Mouse (Mus musculus) megakaryocyte, adult 5-6 weeks (primary cell): ENCODE data around the gene Kcnn3. TPM values are rescaled to one million over a fixed set of nuclear protein-coding genes. Genes with fewer than 3 reads are reported as not detected.

Source experiments
- ATAC-seq: 2 replicates; pipeline ENCODE4 v1.8.0; 2016; ENCODE audit warnings: mild to moderate bottlenecking, inconsistent platforms; ENCODE audit not compliant: poor library complexity, severe bottlenecking
- total RNA-seq, 2 experiments: library from RNA; stranded (forward) in 1 of 2; stranded (reverse) in 1 of 2; fragments of 153-499, 151-499 nt in 1 of 2; fragments of 221-1000, 200-1000 nt in 1 of 2; gene quantifications; 2 replicates each; pipeline versions ENCODE4 v1.2.3 to v1.2.4; 2015 to 2017

Kcnn3 gene
- total RNA-seq, 2 experiments from 2014 or later, result not detected

DNA sequence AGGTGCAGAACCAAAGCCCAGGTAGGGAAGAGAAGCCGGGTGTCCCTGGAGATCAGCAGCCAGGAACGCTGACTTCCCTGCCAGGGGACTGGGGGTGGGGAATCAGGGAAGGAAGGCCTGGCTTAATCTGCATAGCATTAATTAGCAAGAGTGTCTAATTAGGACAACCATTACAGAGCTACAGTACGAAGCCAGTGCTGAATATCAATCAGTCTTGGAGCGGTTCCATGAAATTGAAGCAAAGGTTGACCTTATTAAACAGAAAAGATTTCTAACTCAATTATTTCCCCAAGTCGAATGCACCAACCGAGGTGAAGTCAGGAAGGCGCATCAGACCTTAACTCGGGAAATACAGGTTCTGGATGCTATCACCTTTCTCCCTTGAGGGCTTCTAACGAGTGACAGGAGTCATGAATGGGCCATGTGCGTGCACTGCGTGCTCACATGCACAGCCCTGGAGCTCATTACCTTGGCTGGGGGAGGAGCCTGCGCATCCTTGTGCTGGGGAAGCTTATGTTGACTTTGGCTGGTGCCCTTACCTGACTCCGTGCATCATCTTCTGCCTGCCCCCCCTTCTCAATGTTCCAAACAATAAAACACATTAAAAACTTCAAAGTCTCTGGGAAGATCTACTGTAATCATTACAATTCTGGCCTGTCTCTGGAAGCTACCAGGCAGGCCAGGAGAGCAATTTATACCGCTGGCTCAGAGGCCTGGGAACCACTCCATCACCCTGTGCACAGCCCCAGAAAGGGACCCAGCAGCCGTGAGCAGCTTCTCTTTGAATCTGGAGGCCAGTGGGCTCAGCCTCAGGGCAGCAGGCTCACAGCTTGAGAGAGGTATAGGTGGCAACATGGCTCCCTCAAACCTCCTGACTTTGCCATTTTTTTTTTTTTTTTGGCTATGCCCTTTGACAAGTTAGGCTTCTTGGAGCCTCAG lies 39.3 kb downstream of the Kcnn3 start:
- no peak for ATAC-seq

DNA sequence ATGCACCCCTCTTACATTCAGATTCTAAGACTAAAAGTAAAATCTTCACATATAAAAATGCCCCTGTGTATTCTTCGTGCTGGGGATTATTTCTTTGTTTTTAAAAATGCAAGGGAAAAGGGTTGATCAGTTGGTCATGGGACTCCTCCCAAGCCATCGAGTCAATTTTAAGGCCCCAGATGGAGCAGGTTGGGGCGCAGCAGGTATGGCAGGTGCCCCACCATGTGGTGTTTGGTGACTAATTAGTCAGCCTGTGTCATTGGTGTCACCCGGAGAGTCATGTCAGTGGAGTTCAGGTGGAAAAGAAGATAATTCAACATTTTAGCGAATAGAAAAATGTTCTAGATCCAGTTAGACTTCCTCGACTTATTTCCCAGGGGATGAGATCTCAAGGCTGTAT lies 41.4 kb downstream of the Kcnn3 start:
- ATAC-seq, result no peak

DNA sequence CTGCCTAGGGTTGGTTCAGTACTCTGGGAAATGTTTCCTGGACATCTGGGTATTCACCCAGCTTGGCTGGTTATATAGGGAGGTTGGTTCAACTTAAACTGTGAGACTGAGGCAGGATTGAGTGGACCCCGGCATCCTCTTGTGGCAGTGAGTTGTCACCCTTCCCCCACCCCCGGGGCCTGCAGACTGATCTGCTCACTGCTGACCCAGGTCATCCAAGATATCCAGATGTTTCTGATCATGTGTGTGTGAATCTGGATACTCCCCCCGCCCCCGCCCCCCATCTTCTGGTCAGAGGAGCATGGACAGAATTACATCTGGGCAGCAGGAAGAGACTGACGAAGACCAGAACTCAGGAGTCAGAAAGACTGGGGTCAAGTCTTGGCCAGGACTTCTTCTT lies 45.4 kb downstream of the Kcnn3 start:
- ATAC-seq, result no peak

DNA sequence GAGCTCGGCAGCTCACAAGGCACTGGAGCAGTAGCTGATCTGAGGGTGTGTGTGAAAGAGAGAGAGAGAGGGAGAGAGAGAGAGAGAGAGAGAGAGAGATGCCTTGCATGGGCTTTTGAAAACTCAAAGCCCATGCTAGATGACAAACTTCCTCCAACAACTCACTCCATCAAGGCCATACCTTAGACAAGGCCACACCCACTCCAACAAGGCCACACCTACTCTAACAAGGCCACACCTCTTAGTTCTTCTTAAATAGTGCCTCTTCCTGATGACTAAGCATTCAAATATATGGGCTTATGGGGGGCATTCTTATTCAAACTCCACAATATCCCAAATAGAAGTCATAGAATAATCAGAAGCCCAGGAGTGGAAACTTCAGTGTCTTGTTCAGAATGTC lies 49.1 kb downstream of the Kcnn3 start:
- no peak for ATAC-seq

DNA sequence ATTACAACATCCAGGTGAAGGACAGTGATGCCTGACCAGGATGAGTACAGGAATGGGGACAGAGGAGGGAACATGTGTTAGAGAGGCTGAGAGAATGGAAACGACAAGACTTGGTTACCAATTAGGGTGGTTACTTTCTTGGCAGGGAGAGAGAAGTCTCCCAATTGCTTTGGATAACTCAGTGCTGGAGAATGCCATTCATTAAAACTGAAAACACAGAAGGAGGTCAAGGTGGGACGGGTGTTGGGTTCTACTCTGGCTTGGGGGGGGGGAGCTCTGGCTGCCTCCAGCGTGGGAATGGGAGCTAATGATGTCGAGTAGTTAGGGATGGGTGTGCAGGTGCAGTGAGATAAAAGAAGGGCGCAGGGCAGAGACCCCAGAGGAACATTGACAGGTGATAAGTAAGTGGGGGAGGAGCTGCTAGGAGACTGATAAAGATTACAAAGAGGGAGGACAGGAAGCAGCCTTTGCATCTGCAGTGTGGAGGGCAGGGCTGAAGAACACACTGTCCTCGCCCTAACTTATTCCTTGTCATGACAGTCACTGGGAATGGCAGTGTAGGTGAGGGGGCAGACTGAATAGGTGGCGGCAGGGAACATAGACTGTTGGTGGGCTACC lies 49.9 kb downstream of the Kcnn3 start:
- no peak for ATAC-seq

DNA sequence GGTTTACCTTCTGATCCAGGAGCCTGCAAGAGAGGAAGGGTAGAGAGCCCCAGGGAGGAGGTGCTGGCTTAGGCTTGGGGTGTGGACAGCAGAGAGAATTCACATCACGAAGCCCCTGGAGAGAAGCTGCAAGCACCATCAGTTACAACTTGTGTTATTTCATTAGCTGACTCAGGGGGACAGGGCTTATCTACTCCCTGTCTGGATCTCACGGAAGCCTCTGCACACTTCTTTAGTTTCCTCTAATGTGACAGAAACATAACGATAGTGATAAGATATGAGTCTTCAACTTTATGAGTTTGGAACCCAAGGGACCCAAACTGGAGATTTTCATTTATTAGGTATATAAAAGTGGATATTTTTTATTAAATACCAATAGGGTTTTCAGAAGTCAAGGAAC lies 50.4 kb downstream of the Kcnn3 start:
- ATAC-seq, result no peak

DNA sequence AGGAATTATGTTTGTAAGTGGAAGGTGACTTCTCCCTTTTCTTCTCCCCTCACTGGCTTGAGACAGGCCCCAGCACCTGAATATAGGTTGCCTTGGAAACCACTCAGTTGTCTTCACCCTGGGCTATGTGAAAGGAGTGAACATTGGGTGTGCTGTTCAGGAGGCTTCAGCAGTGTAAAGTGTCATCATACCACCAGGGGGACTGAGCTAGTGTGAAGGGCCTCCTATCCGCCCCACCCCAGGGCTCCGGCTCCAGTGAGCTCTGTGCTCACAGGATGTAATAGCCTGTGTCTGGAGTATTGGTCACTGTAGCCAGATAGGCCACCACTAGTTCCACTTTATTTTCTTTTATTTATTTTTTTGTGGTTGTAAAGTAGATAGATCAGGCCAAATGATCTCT lies 54.3 kb downstream of the Kcnn3 start:
- peak; percentile 73 for ATAC-seq

DNA sequence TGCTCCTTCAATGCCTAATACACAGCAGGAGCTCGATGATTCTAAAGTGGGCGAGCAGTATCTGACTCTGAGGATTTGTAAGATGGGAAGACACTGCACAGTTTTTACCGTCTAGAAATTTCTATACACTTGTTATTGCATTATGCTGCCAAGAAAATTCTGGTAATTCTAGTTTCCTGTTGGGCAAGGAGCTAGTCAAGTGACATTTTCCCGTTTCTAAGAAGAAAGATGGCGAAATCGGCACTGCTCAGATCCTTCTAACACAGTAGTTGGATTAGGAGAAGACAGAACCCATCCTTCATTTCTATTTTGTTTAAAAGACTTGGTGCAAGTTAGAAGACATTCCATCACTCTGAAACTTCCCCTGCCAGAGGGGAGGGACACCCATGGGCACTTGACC lies 56.4 kb downstream of the Kcnn3 start:
- no peak for ATAC-seq

DNA sequence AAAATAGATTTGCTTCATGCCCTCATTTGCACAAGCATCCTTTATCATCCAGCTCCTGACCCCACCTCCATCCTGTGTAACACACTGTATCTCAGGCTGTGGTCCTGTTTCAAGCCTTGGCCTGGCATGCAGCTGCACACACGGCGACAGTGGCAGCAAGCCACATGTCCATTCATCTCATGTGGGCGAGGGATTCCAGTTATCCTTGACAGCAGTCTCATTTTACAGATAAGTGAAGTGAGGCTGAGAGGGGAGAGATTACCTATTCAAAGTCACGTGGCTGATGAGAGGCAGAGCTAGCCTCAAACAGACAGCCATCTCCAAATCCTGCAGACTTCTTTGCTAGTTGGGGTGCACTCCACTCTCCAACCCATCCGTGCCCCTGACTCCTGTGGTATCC lies 57.2 kb downstream of the Kcnn3 start:
- no peak for ATAC-seq

DNA sequence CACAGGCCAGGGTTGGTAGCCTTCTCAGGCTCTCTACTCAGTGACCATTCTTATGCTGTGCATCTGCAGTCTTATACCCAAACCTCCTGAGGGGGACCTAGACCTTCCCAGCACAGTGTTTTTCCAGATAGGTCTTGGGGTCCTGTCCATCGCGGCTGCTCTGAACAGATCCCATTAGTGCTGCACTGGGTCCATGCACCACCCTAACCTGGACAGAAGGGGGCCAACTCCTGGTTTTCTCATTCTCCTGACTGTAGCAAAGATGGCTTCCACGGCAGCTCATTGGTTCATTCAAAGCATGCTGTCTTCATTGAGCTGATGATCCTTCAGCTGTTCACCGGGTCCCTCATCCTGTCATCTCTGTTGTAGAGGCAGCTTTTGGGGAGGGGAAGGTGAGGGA lies 58.1 kb downstream of the Kcnn3 start:
- no peak for ATAC-seq

DNA sequence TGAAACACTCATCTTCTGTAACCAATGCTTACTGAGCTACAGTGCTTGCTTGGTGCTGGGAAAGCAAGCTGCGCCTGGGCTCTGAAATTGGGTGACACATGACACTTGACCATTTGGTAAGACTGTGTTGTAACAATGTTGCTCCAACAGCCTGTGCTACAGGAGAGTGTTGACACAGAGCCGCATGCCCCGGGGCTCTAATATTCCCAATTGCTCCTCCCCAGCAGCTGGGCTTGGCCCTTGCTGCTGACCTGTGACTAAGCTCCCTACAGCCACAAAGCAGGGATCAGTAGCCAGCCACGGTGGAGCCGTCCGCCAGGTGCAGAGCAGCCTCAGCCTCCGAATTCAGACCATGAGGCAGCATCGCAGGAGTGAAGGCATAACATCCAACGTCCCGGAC lies 58.8 kb downstream of the Kcnn3 start:
- peak; percentile 76 for ATAC-seq

DNA sequence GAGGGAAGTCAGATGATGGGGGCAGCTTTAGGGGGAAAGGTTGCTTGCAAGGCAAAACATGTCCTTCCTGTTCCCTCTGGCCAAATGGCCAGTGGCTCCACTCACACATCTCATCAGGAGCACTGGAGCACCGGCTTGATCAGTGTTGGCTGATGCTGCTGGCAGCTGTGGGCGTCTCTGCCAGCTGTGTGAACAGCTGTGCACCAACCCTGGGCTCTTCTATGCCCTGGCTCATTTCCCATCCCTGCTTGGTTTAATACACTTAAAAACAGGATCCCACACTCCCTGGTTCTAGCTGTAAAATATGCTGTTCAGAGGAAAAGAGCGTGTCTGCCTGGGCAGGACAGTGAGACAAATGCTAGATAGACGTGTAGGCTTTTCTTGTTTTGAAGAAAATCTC lies 64.3 kb downstream of the Kcnn3 start:
- ATAC-seq, result no peak

DNA sequence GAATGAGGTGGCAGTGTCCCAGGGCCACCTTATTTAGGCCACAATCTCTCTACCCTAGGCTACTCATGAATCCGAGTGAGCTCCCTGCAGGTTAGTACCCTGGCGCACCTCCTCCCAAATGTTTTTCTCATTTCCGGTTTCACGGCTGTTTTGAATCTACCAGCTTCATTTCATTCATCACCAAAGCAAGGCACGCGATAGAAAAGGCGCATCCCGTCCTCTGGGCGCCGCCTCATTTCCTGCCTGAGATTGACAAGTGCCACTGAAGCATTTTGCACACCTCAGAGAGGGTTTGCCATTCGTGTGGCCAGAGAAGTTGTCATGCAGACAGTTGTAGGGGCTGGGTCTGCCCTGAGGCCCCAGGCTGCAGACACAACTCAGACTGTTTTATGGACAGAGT lies 68.5 kb downstream of the Kcnn3 start:
- ATAC-seq, result no peak

DNA sequence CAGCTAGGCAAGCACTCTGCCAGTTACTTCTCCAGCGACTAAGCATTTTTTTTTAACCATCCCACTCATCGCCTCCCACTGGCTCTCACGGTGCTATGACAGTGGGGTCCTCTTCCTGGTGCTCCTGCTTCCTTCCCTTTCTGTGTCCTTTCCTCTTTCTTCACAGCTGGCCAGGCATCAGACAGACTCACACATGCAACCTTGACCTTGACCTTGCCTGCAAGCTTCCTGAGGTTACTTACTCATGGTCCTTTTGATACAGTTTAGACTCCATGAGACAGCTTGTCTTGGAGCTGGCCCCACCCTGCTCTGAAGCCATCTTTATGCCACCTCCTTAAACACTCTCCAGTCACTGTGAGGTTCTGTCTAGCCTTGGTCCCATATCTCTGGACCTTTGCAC lies 69.4 kb downstream of the Kcnn3 start:
- no peak for ATAC-seq

DNA sequence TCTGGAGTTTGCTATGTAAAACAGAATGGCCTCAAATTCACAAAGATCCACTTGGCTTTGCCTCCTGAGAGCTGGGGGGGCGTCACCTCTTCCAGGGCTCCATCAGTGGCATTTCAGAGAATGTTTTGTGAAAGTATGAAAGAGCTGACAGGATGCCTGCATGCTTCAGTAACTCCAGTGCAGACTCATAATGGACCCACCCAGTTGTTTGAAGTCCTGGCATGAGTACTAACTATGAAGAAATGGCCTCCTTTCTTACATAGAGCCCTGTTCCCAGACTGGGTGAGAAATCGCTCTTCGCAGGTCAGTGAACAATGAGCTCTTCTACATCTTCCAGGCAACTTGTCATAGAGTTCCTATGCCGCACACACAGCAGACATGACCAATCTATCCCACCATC lies 70.4 kb downstream of the Kcnn3 start:
- ATAC-seq, result no peak

DNA sequence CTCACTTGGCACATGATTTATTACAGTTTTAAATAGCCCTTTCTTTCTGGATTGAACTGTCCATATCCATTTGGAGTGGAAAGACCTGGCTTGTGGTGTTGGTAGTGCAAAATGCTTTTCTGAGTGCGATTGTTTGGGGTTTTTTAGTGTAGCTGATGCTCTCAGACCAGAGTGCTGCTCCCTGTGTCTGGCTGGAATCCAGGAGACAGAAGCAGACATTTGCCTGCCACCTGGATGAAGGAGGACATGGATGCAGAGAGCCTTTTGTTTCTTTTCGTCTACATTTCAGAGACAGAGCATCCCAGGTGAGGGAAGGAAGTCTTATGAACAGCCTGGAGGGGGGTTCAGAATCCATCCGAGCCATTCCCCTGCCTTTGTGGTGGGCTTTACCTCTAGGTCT lies 71.5 kb downstream of the Kcnn3 start:
- no peak for ATAC-seq

DNA sequence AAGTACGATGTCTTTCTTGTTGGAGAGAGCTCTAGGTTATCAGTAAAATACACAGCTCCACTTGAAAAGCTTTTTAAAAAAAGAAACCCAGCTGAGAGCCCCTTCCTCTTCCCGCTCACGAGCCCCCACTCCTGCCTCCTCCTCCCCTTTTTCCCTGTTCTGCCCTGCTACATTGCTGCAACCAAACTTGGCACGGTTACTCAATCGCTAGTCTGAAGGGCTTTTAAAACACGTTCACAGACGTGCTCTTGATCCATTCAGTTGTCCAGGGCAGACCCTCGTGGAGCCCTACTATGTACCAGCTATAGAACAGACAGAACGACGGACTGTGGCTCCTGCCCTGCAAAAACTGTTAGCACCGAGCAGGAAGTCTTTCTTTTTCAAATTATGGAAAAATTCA lies 72.8 kb downstream of the Kcnn3 start:
- ATAC-seq, result no peak

DNA sequence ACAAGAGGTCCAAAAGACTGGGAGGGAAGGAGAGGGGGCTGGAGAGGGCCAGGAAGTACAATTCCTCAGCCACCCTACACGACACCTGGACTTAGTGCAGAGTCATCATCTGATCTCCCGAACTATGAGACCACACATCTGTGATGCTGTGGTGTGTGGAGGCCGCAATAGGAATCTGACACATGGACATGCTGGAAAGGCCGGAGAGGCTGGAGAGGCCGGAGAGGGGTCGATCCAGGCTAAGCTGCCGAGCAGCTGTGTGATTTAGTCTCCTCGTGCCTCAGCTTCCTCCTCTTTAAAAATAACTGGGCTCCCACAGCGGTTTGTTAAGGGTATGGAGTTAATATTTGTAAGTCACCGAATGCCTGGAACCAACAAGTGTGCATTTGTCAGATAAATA lies 73.6 kb downstream of the Kcnn3 start:
- no peak for ATAC-seq

DNA sequence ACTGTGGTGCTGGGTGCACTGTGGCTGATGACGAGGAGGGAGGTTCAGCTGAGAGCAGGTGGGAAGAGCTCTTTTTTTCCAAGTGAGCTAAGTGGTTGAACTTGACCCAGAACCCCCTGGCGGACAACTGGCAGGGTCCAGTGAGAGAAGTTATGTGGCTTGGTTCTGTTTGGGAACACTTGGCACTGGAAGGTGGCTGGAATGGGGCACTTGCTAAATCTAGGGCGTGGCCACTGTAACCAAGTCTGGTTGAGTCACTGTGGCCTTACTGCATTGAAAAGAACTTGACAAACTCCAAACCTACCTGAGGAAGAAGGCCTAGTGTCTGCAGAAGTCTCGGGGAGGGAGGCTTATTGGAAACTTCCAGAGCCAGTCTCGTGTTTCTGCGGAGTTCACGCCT lies 78.4 kb downstream of the Kcnn3 start:
- no peak for ATAC-seq

DNA sequence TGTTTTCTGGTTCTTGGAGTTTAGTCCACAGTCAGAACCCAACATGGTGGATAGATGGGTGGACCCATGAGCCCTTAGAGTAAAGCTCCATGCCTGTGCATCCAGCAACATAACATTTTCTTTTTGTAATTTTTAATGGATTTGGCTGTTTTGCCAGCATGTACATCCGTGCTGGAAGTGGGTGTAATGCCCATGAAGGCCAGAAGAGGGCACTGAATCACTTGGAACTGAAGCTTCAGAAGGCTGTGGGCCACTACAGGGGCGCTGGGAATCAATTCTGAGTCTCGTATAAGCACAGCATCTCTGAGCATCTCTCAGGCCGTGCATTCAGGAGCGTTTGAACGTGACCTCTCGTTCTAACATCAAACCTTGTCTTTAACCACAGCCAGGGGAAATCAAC lies 79.0 kb downstream of the Kcnn3 start:
- ATAC-seq, result no peak

DNA sequence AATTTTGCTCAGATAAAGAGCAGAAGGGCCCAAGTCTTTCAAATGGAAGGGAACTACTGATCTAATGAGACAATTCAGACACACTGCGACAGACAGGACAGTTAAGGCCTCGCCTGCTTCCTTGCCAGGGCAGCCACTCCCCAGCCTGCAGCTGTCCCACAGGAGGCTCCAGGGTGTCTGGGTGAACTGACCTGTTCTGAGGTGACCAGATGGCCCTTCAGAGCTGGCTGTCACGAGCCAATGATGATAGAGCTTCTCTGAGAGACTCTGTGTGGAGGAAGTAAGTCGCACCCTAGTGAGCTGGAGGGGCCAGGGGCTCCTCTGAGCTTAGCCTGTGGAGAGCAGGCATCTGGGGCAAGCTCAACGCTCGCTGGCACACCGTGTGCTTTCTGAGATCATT lies 81.1 kb downstream of the Kcnn3 start:
- no peak for ATAC-seq

DNA sequence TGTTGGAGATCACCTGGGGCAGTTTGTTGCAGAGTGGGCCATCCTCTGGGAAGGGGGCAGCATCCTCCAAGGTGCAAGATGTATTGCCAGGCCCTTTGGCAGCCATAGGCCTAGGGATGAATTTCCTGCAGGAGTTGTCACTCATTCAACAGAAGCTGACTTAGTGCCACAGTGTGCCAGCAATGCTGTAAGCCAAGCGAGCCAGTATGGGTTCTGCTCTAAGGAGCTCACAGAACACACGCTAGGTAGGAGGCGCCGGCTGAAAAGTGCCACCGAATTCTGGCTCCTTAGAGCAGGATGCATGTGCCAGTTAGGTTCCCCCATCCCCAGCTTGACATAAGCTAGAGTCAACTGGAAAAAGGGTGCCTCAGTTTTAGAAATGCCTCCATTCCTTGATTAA lies 83.3 kb downstream of the Kcnn3 start:
- ATAC-seq, result no peak

DNA sequence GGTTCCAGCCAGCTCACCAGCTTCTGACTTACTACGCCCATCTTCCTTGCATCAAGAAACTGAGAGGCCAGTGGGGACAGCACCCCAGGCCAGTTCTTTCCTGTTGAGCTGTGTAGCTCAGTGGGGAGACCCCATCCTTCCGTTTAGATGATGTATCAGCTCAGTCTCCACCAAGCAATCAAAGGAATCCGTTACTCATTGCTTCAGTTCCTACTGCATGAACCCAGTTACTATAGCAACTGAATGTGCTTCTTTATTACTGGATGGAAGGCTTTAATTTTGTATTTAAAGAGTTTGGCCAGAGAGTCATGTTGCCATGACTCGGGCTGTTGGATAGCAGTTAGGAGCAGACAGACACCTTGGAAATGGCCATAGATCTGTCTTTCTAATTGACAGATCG lies 85.3 kb downstream of the Kcnn3 start:
- no peak for ATAC-seq
